Mouse (Mus musculus): ENCODE measurements around the gene Gstm5. TPM values are rescaled to one million over a fixed set of nuclear protein-coding genes. Genes with fewer than 3 reads are reported as not detected.
"Not testable (repeated sequence)": the region's sequence is repeated elsewhere in the genome, so short reads cannot be mapped to it uniquely, and the experiment has no call there.

The Gstm5 gene
- polyA plus RNA-seq, 1 experiment from 2014 or later = 239 TPM

- peak overlapping the region; percentile 55 for H3K27ac ChIP-seq (ENCODE audit: low read length)
- no peak overlapping the region for H3K4me2 ChIP-seq (ENCODE audit: low read length)
- no peaks in the 10 kb centered on the region for H3K4me1 ChIP-seq (ENCODE audit: control insufficient read depth, insufficient read depth, low read length)
- H3K27me3 ChIP-seq (ENCODE audit: control insufficient read depth, insufficient read depth, low read depth, low read length) = no peaks in the 10 kb centered on the region
- no peaks in the 10 kb centered on the region for H3K9me3 ChIP-seq (replicated peaks; ENCODE audit: control insufficient read depth, low read length, poor library complexity, severe bottlenecking)
- H3K36me3 ChIP-seq (ENCODE audit: control insufficient read depth, insufficient read depth, low read length) = no peaks in the 10 kb centered on the region; the same call in 1 of the 2 replicates
- H3K4me3 ChIP-seq (ENCODE audit: low read depth, low read length) = no peak overlapping the region
- peak; percentile 95 for ATAC-seq
- no peak overlapping the region for H3K9ac ChIP-seq (ENCODE audit: low read depth, low read length)
- WGBS = 80% methylated on average over 9 of the region's 9 CpGs
These were observed 7.7 kb upstream of the Gstm5 start for GRCm38 (mm10) chr3:107887674-107888495.

GRCm38 (mm10) chr3:107889236-107889635 is 6.4 kb upstream of the Gstm5 start:
- H3K4me2 ChIP-seq (ENCODE audit: low read length); H3K36me3 ChIP-seq (ENCODE audit: control insufficient read depth, insufficient read depth, low read length); H3K9ac ChIP-seq (ENCODE audit: low read depth, low read length); H3K27ac ChIP-seq (ENCODE audit: low read length); H3K4me3 ChIP-seq (ENCODE audit: low read depth, low read length); H3K9me3 ChIP-seq (replicated peaks; ENCODE audit: control insufficient read depth, low read length, poor library complexity, severe bottlenecking); H3K27me3 ChIP-seq (ENCODE audit: control insufficient read depth, insufficient read depth, low read depth, low read length); H3K4me1 ChIP-seq (ENCODE audit: control insufficient read depth, insufficient read depth, low read length); ATAC-seq: not testable (repeated sequence)
- 81% methylated on average over 2 of the region's 2 CpGs for WGBS

GRCm38 (mm10) chr3:107895194-107895719 is 364 bp upstream of the Gstm5 start:
- Histone ChIP-seq H3K27me3 (ENCODE audit: control insufficient read depth, insufficient read depth, low read depth, low read length) (no peaks in the 10 kb centered on the region), H3K36me3 (ENCODE audit: control insufficient read depth, insufficient read depth, low read length) (peaks cover 16% of the 10 kb centered on the region), H3K4me3 (ENCODE audit: low read depth, low read length) (peak overlapping the region; percentile 87), H3K4me1 (ENCODE audit: control insufficient read depth, insufficient read depth, low read length) (peaks cover 7% of the 10 kb centered on the region), H3K9ac (ENCODE audit: low read depth, low read length) (peak overlapping the region; percentile 91), H3K9me3 (replicated peaks; ENCODE audit: control insufficient read depth, low read length, poor library complexity, severe bottlenecking) (no peaks in the 10 kb centered on the region), H3K4me2 (ENCODE audit: low read length) (peak overlapping the region; percentile 81), H3K27ac (ENCODE audit: low read length) (no peak overlapping the region)
- WGBS = 11% methylated on average over 6 of the region's 6 CpGs
- peak; percentile 21 for ATAC-seq

GRCm38 (mm10) chr3:107898691-107899090 is 3.1 kb downstream of the Gstm5 start:
- Histone ChIP-seq H3K9ac (ENCODE audit: low read depth, low read length) (no peak overlapping the region), H3K27ac (ENCODE audit: low read length) (no peak overlapping the region), H3K9me3 (replicated peaks; ENCODE audit: control insufficient read depth, low read length, poor library complexity, severe bottlenecking) (no peaks in the 10 kb centered on the region), H3K27me3 (ENCODE audit: control insufficient read depth, insufficient read depth, low read depth, low read length) (no peaks in the 10 kb centered on the region), H3K4me3 (ENCODE audit: low read depth, low read length) (no peak overlapping the region), H3K36me3 (ENCODE audit: control insufficient read depth, insufficient read depth, low read length) (peaks cover 12% of the 10 kb centered on the region), H3K4me1 (ENCODE audit: control insufficient read depth, insufficient read depth, low read length) (peaks cover 7% of the 10 kb centered on the region), H3K4me2 (ENCODE audit: low read length) (no peak overlapping the region)
- 94% methylated on average over 13 of the region's 13 CpGs for WGBS
- no peak for ATAC-seq

GRCm38 (mm10) chr3:107900955-107901673 is 5.5 kb downstream of the Gstm5 start:
- H3K27ac ChIP-seq (ENCODE audit: low read length) = no peak overlapping the region
- WGBS = 76% methylated on average over 11 of the region's 11 CpGs
- H3K4me2 ChIP-seq (ENCODE audit: low read length) = no peak overlapping the region
- no peak for ATAC-seq
- H3K9me3 ChIP-seq (replicated peaks; ENCODE audit: control insufficient read depth, low read length, poor library complexity, severe bottlenecking) = no peaks in the 10 kb centered on the region
- H3K27me3 ChIP-seq (ENCODE audit: control insufficient read depth, insufficient read depth, low read depth, low read length) = no peaks in the 10 kb centered on the region
- H3K36me3 ChIP-seq (ENCODE audit: control insufficient read depth, insufficient read depth, low read length) = peaks cover 12% of the 10 kb centered on the region
- H3K4me3 ChIP-seq (ENCODE audit: low read depth, low read length) = no peak overlapping the region
- H3K4me1 ChIP-seq (ENCODE audit: control insufficient read depth, insufficient read depth, low read length) = peaks cover 4% of the 10 kb centered on the region
- H3K9ac ChIP-seq (ENCODE audit: low read depth, low read length) = no peak overlapping the region

- Histone ChIP-seq H3K27me3 (ENCODE audit: control insufficient read depth, insufficient read depth, low read depth, low read length) (no peaks in the 10 kb centered on the region), H3K4me3 (ENCODE audit: low read depth, low read length) (no peak overlapping the region), H3K36me3 (ENCODE audit: control insufficient read depth, insufficient read depth, low read length) (no peaks in the 10 kb centered on the region), H3K4me1 (ENCODE audit: control insufficient read depth, insufficient read depth, low read length) (no peaks in the 10 kb centered on the region), H3K27ac (ENCODE audit: low read length) (no peak overlapping the region), H3K9ac (ENCODE audit: low read depth, low read length) (no peak overlapping the region), H3K9me3 (replicated peaks; ENCODE audit: control insufficient read depth, low read length, poor library complexity, severe bottlenecking) (no peaks in the 10 kb centered on the region), H3K4me2 (ENCODE audit: low read length) (no peak overlapping the region)
- 63% methylated on average over 6 of the region's 6 CpGs for WGBS
- ATAC-seq = no peak
These were observed 10.3 kb downstream of the Gstm5 start for GRCm38 (mm10) chr3:107905942-107906341.

GRCm38 (mm10) chr3:107916674-107917073 is 21.1 kb downstream of the Gstm5 start:
- no peak for ATAC-seq
- Histone ChIP-seq H3K4me2 (ENCODE audit: low read length) (no peak overlapping the region), H3K4me1 (ENCODE audit: control insufficient read depth, insufficient read depth, low read length) (no peaks in the 10 kb centered on the region), H3K9ac (ENCODE audit: low read depth, low read length) (no peak overlapping the region), H3K36me3 (ENCODE audit: control insufficient read depth, insufficient read depth, low read length) (no peaks in the 10 kb centered on the region), H3K4me3 (ENCODE audit: low read depth, low read length) (no peak overlapping the region), H3K27me3 (ENCODE audit: control insufficient read depth, insufficient read depth, low read depth, low read length) (no peaks in the 10 kb centered on the region), H3K9me3 (replicated peaks; ENCODE audit: control insufficient read depth, low read length, poor library complexity, severe bottlenecking) (no peaks in the 10 kb centered on the region), H3K27ac (ENCODE audit: low read length) (no peak overlapping the region)
- 75% methylated on average over 15 of the region's 15 CpGs for WGBS

GRCm38 (mm10) chr3:107917097-107917496 is 21.5 kb downstream of the Gstm5 start:
- no peak for ATAC-seq
- WGBS = 81% methylated on average over 3 of the region's 3 CpGs

More at GRCm38 (mm10) chr3:107917097-107917496, 21.5 kb downstream of the Gstm5 start:
- Histone ChIP-seq H3K9me3 (replicated peaks; ENCODE audit: control insufficient read depth, low read length, poor library complexity, severe bottlenecking) (no peaks in the 10 kb centered on the region), H3K4me3 (ENCODE audit: low read depth, low read length) (no peak overlapping the region), H3K27ac (ENCODE audit: low read length) (no peak overlapping the region), H3K9ac (ENCODE audit: low read depth, low read length) (no peak overlapping the region), H3K27me3 (ENCODE audit: control insufficient read depth, insufficient read depth, low read depth, low read length) (no peaks in the 10 kb centered on the region), H3K4me1 (ENCODE audit: control insufficient read depth, insufficient read depth, low read length) (no peaks in the 10 kb centered on the region), H3K4me2 (ENCODE audit: low read length) (no peak overlapping the region), H3K36me3 (ENCODE audit: control insufficient read depth, insufficient read depth, low read length) (no peaks in the 10 kb centered on the region)
